Mouse (Mus musculus) G1E (cell line): ENCODE results near the gene Rabl3. TPM values are rescaled to one million over a fixed set of nuclear protein-coding genes. Genes with fewer than 3 reads are reported as not detected.

Experiments
- ATAC-seq: 2 replicates; pipeline ENCODE4 v1.8.0; 2016; ENCODE audit warnings: mild to moderate bottlenecking; ENCODE audit not compliant: insufficient number of reproducible peaks, poor library complexity, low FRiP score, severe bottlenecking; ENCODE audit errors: extremely low read depth
- DNase-seq: peaks from one replicate; pipeline ENCODE4 v3.0.0; 2012; ENCODE audit warnings: low spot score
- H3K27me3 ChIP-seq: 2 replicates; pipeline ENCODE4 v1.6.1; 2012; ENCODE audit warnings: mild to moderate bottlenecking, low read length, inconsistent platforms; ENCODE audit not compliant: insufficient read depth
- H3K36me3 ChIP-seq: replicated peaks from 2 replicates; pipeline ENCODE3; 2012; ENCODE audit warnings: mild to moderate bottlenecking, inconsistent platforms
- H3K4me1 ChIP-seq: 2 replicates; pipeline ENCODE4 v1.6.1; 2012; ENCODE audit warnings: low read depth, low read length, inconsistent platforms, mixed read lengths; ENCODE audit not compliant: insufficient read depth
- H3K4me3 ChIP-seq: 2 replicates; pipeline ENCODE4 v1.5.1; 2012; ENCODE audit warnings: low read depth, mild to moderate bottlenecking, inconsistent platforms, low read length, moderate library complexity, mixed read lengths
- H3K9me3 ChIP-seq: replicated peaks from 2 replicates; pipeline ENCODE4 v1.6.1; 2012; ENCODE audit warnings: inconsistent platforms
- CTCF ChIP-seq: IDR thresholded peaks from 2 replicates; pipeline ENCODE4 v1.5.1; 2012; ENCODE audit warnings: low read depth, low read length, inconsistent platforms, mixed read lengths
- GATA1 ChIP-seq: IDR thresholded peaks from 2 replicates; pipeline ENCODE4 v1.6.1; 2012; ENCODE audit warnings: borderline replicate concordance, low read length, inconsistent platforms, mixed read lengths
- GATA2 ChIP-seq: IDR thresholded peaks from 2 replicates; pipeline ENCODE4 v1.6.1; 2012; ENCODE audit warnings: low read depth, low read length, inconsistent platforms, borderline replicate concordance
- POLR2AphosphoS5 ChIP-seq: IDR thresholded peaks from 2 replicates; pipeline ENCODE4 v1.6.1; 2012; ENCODE audit warnings: low read depth, low read length, inconsistent platforms; ENCODE audit not compliant: insufficient replicate concordance
- TAL1 ChIP-seq: conservative IDR thresholded peaks from 2 replicates; pipeline ENCODE4 v1.6.1; 2012; ENCODE audit warnings: low read depth, low read length, inconsistent platforms, mixed read lengths
- polyA plus RNA-seq: library from polyadenylated mRNA; stranded (reverse); fragments of >175 nt; gene quantifications from 2 replicates; pipeline ENCODE4 v1.2.3, GENCODE M21; 2012
- total RNA-seq, 2 experiments: library from RNA; stranded (forward) in 1 of 2; stranded (reverse) in 1 of 2; fragments of 200-1000 nt in 1 of 2; fragments of >200 nt in 1 of 2; fragmentation: Nextera tagmentation in 1 of 2; gene quantifications; 2 replicates each; pipeline ENCODE4 v1.2.3; 2014 to 2017

The Rabl3 gene
- total RNA-seq (2014; fragmentation: Nextera tagmentation) (21.7 and 25.7 TPM in 2 replicates), total RNA-seq (2017) (11.7 and 12.2 TPM in 2 replicates), polyA plus RNA-seq (0.63 and 1.2 TPM in 2 replicates)

GRCm38 (mm10) chr16:37539611-37540580 lies at the start of gene Rabl3, which contains the start of gene Gtf2e1:
Gene Rabl3, plus strand, starts transcription at chr16:37539885.
Gene Gtf2e1, minus strand, starts transcription at chr16:37539789.
- Histone ChIP-seq H3K4me1 (peaks cover 39% of the 10 kb centered on the region), H3K27me3 (no peaks in the 10 kb centered on the region), H3K9me3 (no peaks in the 10 kb centered on the region), H3K4me3 (peak within 1 kb of the TSS; percentile 81), H3K36me3 (peaks cover 48% of the 10 kb centered on the region)
- TF ChIP-seq GATA2 = no peak
- no peak for TF ChIP-seq CTCF
- no peak; the same call in 1 of the 2 replicates for TF ChIP-seq POLR2AphosphoS5
- TF ChIP-seq TAL1 = no peak
- no peak for TF ChIP-seq GATA1
- peak; percentile 97 for ATAC-seq
- DNase-seq = peak; percentile 92

GRCm38 (mm10) chr16:37495017-37495416 lies 44.7 kb upstream of the Rabl3 start:
- Histone ChIP-seq H3K36me3 (no peaks in the 10 kb centered on the region), H3K9me3 (no peaks in the 10 kb centered on the region), H3K4me1 (0 out of 2 replicates have a peak, but pooled peaks cover 4% of the 10 kb centered on the region), H3K4me3 (no peak overlapping the region), H3K27me3 (peaks cover 18% of the 10 kb centered on the region)
- ATAC-seq (no peak), DNase-seq (no peak)
- no peak for TF ChIP-seq POLR2AphosphoS5
- TF ChIP-seq TAL1 = no peak
- no peak for TF ChIP-seq GATA2
- no peak for TF ChIP-seq CTCF
- no peak for TF ChIP-seq GATA1

GRCm38 (mm10) chr16:37498581-37498980 lies 41.1 kb upstream of the Rabl3 start:
- H3K36me3 ChIP-seq = no peaks in the 10 kb centered on the region
- no peak overlapping the region for H3K4me3 ChIP-seq
- no peak for ATAC-seq
- no peak for DNase-seq
- H3K4me1 ChIP-seq = 0 out of 2 replicates have a peak, but pooled peaks cover 4% of the 10 kb centered on the region
- peaks cover 10% of the 10 kb centered on the region for H3K27me3 ChIP-seq
- no peak for TF ChIP-seq GATA2
- H3K9me3 ChIP-seq = no peaks in the 10 kb centered on the region

- TF ChIP-seq GATA2 (no peak), CTCF (no peak), POLR2AphosphoS5 (no peak)
Observed at GRCm38 (mm10) chr16:37504517-37504916, 35.2 kb upstream of the Rabl3 start.

GRCm38 (mm10) chr16:37506751-37507150 lies 32.9 kb upstream of the Rabl3 start:
- Histone ChIP-seq H3K4me1 (no peaks in the 10 kb centered on the region), H3K27me3 (no peaks in the 10 kb centered on the region), H3K36me3 (peaks cover 47% of the 10 kb centered on the region), H3K4me3 (no peak overlapping the region), H3K9me3 (no peaks in the 10 kb centered on the region)
- DNase-seq = no peak
- TF ChIP-seq CTCF (no peak), TAL1 (no peak), GATA1 (no peak), GATA2 (no peak), POLR2AphosphoS5 (no peak)
- no peak for ATAC-seq

More at GRCm38 (mm10) chr16:37504517-37504916, 35.2 kb upstream of the Rabl3 start:
- no peak for DNase-seq
- Histone ChIP-seq H3K4me3 (no peak overlapping the region), H3K27me3 (no peaks in the 10 kb centered on the region), H3K36me3 (peaks cover 27% of the 10 kb centered on the region), H3K4me1 (no peaks in the 10 kb centered on the region), H3K9me3 (no peaks in the 10 kb centered on the region)
- ATAC-seq = no peak

- Histone ChIP-seq H3K36me3 (peaks cover 83% of the 10 kb centered on the region), H3K9me3 (no peaks in the 10 kb centered on the region), H3K27me3 (no peaks in the 10 kb centered on the region), H3K4me3 (no peak overlapping the region), H3K4me1 (no peaks in the 10 kb centered on the region)
- DNase-seq = no peak
- TF ChIP-seq GATA1 (no peak), CTCF (no peak), GATA2 (no peak), POLR2AphosphoS5 (no peak), TAL1 (no peak)
- ATAC-seq = no peak
Observed at GRCm38 (mm10) chr16:37511489-37511888, 28.2 kb upstream of the Rabl3 start.
